Mouse (Mus musculus): ENCODE measurements around the gene Disp3.

Gene Disp3

DNA sequence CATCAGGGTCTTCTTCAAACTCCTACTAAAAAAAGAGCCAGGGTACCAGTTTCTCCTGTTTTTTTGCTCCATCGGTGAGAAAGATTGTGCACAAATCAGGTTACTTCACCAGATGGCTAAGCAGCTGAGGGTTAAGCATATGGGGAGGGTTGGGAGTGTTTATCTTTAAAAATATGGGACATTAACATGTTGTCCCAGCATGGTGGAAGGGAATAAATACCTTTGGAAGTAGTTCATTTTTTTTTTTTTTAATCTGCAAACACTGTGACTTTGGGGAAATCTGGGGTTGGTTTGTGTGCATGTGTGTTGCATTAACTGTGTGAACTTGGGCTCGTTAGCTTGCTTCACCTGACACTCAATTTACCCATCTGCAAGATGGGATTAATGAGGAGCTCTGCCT, 3.3 kb upstream of the Disp3 start:
- no peak for DNase-seq (ENCODE audit: low spot score in 2 of 2)

DNA sequence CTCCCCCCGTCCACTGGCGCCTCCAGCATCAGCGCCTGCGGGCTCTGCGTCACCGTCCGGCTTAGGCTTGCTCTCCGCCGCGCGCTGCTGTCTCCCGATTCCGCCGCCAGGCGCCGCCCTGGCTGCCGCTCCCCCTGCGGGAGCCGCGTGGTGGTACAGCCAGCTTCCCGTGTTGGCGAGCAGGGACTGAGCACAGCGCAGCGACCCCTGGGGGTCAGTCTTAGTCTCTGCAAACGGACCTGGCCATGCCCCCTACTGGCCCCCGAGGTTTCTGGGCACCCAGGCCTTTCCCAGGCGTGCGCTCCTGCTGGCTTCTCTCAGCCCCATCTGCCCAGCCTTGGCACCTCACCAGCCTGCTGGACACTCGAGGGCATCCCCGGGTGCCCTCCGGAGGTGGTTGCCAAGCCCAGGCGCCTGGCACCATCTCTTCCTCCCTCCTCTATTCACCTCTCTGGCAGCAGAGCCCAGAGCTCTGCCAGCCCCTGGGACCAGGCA, 337 bp upstream of the Disp3 start:
- peak; percentile 94 to 95 for DNase-seq (ENCODE audit: low spot score in 2 of 2)

DNA sequence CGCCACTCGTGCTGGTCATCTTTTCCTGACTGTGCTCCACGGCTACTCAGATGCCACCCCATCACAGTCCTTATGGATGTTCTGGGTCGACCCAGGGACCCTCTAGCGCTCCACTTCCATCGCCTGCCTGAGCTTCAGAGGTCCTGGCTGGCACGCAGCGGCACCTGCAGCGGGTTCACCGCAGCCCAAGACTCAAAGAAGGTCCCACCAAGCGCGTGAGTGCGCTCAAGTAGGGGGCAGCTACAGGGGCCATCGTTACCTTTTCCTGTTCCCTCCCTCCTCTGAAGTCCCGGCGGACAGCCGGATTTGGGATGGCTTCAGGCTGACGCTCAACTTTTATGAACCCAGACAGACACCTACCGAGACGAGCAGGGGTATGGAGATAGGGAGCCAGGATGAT, 724 bp downstream of the Disp3 start:
- no peak for DNase-seq (ENCODE audit: low spot score in 2 of 2)

DNA sequence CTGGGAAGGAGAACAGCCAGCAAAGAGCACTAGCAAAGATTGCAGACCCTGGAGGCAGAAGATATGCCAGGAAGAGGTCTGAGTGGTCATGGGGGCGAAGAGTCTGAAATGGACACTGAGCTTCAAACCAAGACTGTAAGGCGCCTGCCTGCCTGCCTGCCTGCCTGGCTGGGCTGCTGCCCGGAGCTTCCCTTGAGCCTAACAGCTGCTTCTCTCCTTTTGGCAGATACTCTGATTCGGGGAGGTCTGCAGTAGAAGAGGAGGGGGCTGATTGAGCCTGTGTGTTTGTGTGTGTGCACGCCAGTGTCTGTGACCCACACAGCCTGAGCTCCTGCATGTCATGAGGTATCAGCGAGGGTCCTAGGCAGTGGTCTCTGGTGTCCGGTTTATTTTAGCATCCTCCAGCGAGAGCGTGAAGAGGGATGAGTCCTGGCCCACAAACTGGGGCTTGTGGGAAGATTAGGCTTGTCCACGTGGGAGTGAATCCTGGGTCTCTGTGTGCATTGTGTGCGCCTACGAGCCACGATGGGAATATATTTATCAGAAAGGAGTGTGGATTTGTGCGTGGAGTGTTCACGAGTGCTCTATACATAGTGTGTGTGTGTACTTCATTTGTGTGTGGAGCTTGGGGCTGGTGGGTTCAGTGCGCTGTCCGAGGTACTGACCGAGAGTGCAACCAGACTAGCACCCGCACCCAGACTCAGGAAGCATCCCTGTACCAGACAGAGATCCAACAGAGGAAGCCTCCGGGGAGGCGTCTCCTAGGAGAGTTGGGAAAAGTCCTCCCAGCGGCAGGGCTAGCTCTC, 1.3 kb downstream of the Disp3 start:
- peak; percentile 64 to 67 for DNase-seq (ENCODE audit: low spot score in 2 of 2)

DNA sequence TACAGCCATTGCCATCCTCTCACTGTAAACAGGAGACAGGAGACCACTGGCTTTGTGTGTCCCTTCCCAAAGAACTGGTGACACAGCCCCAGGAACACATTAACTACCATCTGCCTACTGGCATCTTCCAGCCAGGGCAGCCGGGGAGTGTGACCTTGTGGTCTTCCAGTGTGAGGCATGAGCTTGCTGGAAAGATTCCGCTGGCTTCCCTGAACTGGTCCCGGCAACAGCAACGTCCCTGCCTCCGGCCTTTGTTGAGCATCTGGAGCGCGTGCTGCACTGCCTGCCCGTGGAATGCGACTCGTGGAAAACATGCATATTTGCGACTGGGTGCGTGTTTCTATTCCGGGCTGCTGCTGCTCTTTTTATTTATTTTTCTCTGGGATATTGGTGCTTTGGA, 3.5 kb downstream of the Disp3 start:
- DNase-seq (ENCODE audit: low spot score in 2 of 2): peak; percentile 55 to 65

DNA sequence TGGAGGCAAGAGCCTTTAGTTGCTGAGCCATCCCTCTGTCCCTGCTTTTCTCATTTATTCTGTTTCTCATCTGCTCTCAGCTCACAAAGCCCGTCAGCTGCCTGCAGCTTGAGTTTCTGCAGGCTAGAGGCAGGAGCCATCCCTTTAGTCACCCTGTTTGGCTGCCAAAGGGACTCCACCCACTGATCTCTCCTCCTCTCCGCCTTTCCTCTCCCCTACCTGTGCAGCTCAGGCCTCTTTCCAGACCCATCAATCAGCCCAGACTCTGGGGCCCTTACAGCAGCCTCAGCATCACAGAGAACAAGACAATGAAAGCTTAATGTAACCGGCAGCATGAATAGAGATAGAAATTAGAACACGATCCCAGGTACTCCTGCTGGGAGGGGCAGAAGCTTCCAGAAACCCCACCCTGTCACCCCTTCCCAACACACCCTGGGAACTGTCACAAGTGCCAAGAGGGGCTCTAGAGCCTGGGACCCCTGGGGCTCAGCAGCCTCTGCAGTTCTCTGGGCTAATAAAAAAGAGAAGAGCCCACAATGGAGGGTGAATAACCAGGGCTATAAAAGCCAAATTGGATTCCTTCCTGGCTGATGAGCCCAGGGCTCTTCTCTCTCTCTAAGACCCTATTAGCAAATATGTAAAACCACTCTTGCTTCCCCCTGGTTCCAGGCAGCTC, 10.8 kb downstream of the Disp3 start:
- DNase-seq (ENCODE audit: low spot score in 2 of 2): no peak

DNA sequence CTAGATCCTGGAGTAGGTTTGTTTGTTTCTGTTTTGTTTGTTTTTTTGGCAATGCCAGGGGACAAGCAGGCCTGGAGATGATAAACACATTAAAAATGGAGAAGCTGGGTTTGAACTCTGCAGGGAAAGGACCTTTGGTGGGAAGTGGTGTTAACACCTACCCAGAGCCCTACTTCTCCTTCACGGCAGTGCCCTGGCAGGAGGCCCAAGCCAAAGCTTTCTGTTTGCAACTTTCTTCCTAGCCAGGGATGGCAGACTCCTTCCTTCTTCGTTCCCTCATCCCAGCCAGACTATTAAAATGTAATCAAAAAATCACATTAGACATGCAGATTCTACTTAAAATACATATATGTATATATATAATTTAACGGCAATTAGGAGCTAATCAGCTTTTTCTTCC, 13.1 kb downstream of the Disp3 start:
- peak in 1 of 2 experiments; percentile 62 for DNase-seq (ENCODE audit: low spot score in 2 of 2)

DNA sequence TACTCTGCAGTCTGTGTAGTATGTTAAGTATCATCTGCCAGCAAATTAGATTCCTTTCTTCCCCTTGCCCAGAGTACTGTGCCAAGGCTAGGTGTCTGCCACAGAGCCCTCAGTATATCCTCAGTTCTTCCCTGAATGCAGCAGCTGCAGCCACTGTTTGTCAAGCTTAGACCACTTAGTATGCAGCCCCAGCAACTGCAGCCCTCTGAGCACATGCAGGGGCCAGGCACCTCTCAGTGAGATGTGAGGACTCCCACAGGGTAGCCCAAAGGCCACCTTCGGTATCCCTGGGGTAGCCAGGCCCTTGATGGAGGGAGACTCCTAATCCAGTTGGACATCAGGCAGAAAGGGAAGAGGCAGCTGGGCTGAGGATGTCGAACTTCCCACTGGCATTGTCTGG, 14.5 kb downstream of the Disp3 start:
- no peak for DNase-seq (ENCODE audit: low spot score in 2 of 2)

DNA sequence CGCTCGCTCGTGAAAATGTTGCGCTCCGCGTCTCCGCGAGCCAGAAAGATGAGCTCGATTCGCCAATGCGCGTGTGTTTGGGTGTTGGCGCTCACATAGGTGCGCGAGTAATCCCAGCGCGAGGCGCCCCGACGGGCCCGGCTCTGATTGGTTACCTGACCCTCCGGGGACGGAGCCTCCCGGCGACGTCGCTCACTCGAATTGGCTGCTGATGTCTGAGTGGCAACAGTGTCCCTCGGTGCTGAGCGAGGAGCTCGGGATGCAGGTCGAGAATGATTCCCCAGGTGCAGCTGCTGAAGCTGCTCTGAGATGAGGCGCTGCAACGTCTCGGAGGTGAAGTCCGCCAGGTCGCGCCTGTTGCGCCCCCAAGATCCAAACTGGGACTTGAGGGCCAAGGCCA, 16.1 kb downstream of the Disp3 start:
- DNase-seq (ENCODE audit: low spot score in 2 of 2): peak in 1 of 2 experiments; percentile 61

DNA sequence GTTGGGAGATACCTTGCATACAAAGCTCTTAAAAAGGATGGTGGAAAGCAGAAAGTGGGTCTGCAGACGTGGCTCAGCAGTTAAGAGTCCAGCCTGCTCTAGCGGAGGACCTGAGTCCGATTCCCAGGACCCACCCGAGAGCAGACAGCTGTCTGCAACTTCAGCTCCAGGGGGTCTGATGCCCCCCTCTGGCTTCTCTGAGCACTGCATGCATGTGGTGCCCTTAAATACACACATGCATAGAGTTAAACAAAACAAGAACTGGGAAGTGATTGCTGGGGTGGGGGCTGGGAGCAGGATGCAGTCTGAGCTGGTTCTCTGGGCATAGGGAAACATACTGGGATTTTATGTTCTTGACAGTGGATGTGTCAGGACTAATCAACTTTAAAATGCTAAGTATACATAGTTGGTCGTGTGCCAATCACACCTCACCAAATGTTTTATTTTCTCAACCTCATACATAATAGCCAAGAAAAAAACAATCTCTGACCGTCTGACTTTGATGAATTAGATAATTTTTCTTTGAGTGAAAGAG, 20.7 kb downstream of the Disp3 start:
- no peak for DNase-seq (ENCODE audit: low spot score in 2 of 2)

DNA sequence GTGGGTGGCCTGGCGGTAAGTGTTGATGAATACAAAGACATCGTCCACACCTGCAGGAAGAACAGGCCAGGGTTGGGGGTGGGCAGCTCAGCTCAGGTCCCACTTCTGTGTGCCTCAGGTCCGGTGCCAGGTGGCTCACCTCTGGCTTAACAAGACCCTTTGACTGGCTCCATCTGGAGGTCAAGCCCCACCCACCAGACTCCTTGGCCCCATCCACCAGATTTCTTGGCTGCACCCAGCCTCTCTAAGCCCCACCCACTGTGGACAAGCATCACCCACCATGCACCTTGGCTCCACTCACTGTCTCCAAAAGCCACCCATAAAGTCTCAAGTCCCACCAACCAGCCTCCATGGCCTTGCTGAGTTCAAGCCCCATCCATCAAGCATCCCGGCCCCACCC, 27.8 kb downstream of the Disp3 start:
- DNase-seq (ENCODE audit: low spot score in 2 of 2): no peak

DNA sequence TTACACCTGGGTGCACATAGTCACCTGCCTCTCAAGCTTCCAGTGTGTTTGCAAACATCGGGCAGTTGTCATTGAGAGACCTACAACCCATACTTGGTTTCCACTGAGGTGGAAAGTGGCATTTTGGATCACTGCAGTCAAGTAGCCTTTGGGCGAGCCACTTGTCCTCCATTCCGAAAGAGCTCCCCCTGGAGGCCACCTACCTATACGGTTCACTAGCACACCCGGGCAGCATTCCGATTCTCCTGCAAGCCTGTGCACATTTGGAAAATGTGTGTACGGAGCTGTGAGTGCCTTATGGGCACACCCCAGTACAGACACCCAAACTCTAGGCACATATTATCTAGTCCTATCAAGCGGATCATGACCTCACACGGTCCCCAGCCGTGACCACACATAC, 38.4 kb downstream of the Disp3 start:
- DNase-seq (ENCODE audit: low spot score in 2 of 2): no peak

DNA sequence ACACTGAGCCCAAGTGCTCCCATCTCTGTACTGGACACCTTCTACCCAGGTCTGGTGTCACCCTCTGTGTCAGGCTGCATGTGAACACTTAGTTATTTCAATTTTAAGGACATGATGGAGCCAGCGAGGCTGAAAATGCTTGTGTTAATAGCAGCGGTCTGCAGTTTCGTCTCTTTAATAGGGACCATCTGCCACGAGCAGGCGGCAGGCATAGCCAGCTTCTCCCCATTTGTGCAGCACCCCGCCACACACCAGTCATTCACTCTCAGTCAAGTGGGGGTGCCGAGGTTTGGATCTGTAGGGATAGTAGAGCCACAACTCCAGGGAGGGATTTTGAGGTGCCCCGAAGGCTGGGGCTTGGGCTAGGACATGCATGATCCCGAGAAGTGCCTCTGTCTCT, 47.4 kb downstream of the Disp3 start:
- no peak for DNase-seq (ENCODE audit: low spot score in 2 of 2)

DNA sequence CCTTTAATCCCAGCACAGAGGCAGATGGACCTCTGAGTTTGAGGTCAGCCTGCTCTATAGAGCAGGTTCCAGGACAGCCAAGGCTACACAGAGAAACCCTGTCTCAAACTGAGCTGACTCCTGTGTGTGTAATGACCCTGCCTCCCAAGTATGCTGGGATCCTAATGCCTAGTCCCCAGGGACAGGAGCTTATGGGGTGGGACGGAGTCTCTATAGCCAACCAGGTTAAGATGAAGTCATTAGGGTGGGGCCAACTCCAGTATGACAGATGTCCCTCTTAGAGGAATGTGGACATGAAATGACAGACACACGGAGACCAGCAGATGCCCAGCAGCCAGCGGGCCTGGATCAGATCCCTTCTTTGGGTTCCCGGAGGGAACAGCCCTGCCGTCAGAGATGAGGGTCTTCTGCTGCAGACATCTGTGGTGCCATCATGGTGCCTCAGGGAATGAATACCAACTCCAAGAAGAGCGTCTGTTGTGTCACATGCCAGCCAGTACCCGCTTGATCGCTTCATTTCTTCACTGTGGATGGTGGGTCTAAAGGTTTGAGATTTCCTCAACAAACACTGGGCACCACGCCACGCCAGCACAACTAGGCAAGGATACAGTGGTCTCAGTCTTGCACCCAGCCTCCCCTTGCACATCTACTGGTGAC, 48.2 kb downstream of the Disp3 start:
- DNase-seq (ENCODE audit: low spot score in 2 of 2): peak in 1 of 2 experiments; percentile 43

DNA sequence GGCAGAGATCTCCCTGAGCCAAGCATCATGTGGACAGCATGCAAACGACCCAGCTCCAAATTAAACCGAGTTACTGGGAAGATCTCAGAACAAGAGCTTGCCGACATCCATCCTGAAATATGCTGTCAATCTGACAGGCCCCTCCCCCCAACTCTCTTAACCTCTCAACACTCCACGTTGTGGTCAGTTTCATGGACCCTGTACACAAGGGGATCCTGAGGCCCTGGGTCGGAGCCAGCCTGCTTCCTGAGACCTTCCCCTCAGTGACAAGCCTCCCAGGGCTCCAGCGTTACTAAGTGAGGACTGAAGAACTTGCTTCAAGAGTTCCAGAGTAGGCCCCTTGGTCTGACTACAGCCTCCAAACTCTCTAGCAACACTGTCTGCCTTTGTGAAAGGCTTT, 48.8 kb downstream of the Disp3 start:
- no peak for DNase-seq (ENCODE audit: low spot score in 2 of 2)

DNA sequence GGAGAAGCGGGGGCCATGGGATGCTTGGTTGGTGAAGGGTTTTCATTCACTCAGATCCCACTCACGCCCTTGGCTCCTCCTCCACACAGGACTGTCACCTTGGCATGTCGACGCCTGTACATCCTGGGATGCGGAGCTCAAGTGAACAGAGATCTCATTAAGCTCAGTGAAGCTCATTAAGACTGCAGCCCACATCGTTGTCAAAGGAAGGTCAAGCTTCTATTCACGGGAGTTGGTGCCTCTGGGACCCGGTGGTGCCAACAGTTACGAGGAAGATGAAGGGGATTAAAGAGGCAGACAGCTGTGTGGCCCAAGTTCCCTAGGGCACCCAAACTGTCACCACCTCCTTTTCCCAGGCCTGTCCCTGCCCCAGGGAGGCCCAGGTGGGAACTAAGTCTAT, 49.5 kb downstream of the Disp3 start:
- no peak for DNase-seq (ENCODE audit: low spot score in 2 of 2)

DNA sequence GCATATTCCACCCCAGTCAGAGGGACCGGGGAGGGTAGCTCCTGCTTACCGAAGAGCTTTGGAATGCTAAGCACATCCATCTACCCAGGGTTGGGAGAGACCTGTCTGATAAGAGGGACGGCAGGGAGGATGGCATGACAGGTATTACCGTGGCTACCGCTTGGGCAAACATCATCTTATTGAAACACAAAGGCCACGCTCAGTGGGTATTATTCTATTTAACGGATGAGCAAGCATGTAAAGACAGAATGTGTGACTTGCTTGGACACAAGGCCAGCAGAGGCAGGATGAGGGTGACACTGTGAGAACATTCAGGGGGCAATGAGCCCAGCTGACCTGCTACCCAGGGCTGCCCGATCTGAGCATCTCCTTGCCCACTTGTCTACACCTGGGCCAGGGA, 51.1 kb downstream of the Disp3 start:
- no peak for DNase-seq (ENCODE audit: low spot score in 2 of 2)

DNA sequence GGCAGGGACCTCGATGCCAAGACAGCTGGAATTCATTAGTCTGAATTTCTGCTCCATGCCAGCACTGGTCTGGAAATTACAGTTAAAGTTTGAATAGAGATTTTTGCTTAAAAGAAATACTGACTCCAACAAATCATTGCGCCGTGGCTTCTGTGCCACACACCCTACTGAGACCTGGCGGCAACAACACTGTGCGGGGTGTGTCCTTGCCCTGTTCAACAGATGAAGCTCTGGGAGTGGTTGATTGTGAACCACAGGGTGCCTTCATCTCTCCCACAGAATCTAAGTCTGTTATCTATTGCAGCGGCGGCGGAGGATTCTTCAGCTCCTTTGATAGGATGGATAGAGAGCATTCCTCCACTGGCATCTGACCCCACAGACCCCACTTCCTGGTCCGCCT, 54.7 kb downstream of the Disp3 start:
- no peak for DNase-seq (ENCODE audit: low spot score in 2 of 2)

DNA sequence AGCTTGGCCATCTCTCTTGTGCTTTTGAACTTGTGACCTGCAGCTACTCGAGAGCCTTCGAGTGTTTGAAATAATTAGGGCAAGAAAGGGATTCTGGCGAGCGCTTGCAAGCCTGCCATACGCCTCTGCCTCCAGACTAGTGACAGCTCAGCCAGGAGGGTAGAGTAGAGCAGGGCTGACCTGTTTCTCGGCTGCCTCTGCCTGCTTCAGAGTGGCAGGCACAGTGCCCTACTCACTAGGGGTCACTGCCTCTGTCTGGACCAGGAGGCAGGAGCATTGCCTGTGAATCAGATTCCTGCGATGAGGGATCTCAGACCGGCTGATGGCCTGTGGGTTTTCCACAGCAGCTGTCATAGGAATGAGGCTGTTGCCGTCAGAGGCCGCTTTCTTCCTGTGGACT, 55.1 kb downstream of the Disp3 start:
- DNase-seq (ENCODE audit: low spot score in 2 of 2): no peak

DNA sequence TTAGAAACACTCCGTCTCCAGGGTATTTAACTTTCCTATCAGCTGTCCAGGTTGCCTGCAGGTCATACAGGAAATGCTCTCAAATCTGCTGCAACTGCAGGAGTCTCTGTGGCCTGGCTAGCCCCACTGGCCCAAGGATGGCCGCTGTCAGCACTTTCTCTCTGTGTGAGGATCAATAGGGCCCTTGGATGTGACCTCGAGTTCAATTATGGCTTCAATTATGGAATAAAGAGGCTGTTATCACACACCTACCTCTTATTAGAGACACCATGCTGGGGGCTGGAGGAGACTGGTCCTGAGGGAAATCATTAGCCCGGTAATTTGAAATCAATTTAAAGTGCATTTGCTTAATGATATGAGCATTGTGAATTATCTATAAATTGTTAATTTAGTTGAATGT, 55.6 kb downstream of the Disp3 start:
- DNase-seq (ENCODE audit: low spot score in 2 of 2): no peak

DNA sequence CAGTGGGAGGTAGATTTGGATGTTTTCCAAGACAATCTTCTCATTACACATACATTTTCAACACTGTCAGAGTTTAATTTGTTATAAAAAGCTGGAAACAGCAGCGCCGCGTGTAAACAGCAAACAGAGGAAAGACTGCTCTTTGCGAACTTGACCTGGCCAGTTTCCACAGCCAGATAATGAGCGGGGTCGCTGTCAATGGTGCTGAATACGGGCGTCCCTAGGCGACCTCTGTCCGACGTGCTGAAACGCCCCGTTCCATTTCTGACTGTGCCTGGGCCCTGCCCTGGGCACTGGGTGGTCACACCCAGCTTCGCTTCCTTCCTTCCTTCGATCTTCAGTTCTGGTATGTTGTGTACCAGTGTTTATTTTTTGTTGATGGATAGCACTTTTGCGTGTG, 58.1 kb downstream of the Disp3 start:
- DNase-seq (ENCODE audit: low spot score in 2 of 2): peak in 1 of 2 experiments; percentile 57

DNA sequence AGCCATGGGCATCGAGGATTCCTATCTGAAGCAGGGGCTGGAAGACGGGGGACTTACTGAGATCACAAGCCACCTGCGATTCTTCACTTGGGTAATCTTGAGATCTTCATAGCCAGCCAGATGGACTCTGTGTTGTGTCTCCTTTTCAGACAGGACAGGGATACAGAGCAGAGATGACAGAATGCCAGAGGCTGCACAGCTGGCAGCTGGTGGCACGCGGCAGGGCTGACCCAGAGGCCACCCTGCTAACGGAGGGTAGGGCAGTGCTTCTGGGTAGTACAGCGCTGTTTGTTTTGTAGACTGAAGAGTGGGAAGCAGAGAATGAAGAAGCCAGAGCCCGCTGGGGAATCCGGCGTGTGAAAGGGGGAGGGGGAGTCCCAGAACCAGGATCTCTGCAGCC, 64.8 kb downstream of the Disp3 start:
- no peak for DNase-seq (ENCODE audit: low spot score in 2 of 2)

DNA sequence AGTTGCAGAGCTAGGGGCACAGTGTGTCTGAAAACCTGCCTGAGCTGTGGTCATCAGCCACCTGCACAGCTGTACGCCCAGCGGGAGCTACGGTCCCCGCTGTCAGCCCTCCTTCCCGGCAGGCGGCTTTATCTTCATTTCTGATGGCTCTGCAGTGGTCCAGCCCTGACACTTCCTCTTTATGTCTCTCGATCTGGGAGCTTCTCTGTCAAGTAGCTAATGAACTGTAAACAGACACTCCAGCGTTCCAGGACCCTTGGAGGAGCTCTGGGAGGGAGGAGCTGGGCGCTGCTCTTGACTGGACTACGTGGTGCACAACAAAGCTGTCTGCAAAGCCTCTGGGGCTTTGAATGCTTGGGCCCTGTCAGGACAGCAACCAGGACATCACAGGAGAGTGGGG, 67.1 kb downstream of the Disp3 start:
- no peak for DNase-seq (ENCODE audit: low spot score in 2 of 2)
